Mouse (Mus musculus) cerebellum, adult (tissue): ENCODE results near the gene Fkbpl.

Experiments
- ATAC-seq: cut with Nextera tagmentation; 2 replicates; pipeline ENCODE4 v1.9.2; 2017; ENCODE audit warnings: mild to moderate bottlenecking, moderate library complexity, mixed read lengths; ENCODE audit not compliant: insufficient number of reproducible peaks, low FRiP score, low TSS enrichment

Gene Fkbpl

GRCm38 (mm10) chr17:34626062-34626772 is 18.3 kb upstream of the Fkbpl start:
- ATAC-seq: no peak

GRCm38 (mm10) chr17:34626773-34627092 is 17.8 kb upstream of the Fkbpl start:
- no peak for ATAC-seq

DNA sequence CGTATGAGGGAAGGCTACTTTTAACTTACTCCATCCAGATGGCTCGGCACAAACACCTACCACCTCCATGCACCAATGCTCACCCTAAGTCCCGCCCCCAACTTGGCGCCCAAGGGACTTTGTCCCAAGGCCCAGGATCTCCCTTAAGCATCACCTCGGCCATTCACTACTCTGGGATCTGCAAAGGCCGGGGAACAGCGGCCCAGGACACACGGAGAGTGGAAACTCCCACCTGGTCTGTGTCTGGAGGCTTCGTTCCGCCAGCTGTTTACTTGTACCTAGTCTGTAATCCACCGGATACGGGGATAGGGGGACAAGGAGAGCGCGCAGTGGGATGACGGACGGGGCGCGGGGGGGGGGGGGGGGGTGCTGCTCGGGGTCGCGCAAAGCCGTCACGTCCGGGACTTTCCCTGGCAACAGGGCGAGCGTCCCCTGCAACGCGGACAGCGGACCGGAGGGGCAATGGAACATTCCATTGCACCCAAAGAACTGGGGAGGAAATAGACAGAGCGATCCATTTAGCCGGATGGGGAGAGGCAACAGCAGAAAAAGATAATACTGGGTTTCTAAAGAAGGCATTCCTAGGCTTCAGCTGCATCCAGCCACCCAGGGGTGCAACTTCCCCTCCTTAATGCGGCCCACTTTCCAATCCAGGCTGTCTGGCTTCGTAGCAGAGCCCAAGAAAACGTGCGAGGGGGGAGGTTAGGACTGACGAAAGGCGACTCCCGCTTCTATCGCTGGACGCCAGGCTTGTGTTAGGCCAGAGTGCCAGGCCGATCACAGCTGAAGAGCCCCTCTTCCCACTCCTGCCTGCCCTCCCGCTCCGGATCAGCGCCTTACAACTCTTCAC is 17.2 kb upstream of the Fkbpl start:
- peak; percentile 37 for ATAC-seq

DNA sequence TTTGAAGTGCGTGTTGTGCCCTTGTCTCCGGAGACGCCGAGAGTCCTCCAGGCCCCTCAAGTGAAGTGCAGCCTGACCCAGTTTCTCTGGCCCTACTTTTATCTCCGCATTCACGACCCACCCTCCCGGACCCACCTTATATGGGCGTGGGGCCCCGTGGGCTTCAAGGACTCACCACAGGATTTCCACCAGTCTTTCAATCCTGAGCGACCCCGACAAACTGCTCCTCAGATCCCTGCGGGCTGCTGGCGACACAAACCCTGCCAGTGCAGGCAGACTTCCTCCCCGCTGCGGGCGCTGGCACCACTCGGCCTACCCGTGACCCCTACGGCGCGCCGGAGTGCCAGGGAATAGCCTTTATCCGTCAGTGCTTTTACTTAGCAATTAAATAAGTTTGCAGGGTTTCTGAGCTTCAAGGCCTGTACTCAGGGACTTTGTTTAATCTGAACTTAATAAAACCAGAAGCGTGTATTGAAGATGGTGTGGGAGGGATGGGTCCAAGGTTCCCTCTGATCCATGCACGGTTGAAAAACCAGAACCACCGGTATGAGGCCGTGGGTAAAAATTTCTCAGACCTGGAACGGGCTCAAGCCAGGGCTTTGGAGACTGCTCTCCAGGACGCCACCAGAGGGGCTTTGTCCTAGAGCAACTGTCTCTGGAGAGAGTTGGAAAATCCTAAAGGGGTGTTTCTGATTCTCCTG is 16.5 kb upstream of the Fkbpl start, which contains the start of gene Ppt2:
Gene Ppt2 (minus strand): TSS at position 568 of the 701 bp plus-strand sequence.
- ATAC-seq: no peak; the same call in 1 of the 2 replicates

DNA sequence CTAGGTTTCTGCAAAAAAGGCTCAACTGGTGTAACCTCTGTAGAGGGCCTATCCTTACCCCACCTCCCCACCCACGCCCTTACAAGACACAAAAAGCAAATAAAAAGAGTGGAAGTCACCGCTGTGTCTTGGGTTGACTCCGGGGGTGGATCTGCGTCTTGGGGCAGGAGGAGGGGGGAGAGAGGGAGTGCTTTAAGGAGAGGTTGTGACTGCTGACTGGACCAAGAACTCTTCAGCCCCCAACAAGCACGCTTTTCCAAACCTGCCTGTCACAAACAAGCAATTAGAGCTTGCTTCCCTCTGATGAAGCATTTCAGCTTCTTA is 16.0 kb upstream of the Fkbpl start:
- no peak for ATAC-seq

- ATAC-seq: no peak
Observed at GRCm38 (mm10) chr17:34629221-34629751, 15.3 kb upstream of the Fkbpl start, which contains the start of gene Prrt1. Gene Prrt1 (plus strand): TSS chr17:34629533.

GRCm38 (mm10) chr17:34629796-34630603 is 14.6 kb upstream of the Fkbpl start:
- ATAC-seq: no peak

DNA sequence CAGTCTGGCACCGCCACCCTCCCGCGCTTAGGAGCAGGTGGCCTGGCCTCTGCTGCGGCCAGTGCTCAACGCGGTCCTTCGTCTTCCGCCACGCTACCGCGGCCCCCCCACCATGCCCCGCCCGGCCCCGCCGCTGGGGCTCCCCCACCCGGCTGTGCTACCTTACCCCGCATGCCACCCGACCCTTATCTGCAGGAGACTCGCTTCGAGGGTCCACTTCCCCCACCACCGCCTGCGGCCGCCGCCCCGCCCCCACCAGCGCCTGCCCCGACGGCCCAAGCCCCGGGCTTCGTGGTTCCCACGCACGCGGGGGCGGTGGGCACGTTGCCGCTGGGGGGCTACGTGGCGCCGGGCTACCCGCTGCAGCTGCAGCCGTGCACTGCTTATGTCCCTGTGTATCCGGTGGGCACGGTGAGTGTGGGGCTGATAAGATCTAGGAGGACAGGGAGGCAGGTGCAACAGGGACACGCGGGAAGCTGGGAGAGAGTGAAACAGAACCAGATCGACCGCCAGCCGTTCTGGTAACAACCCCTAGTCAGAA is 13.7 kb upstream of the Fkbpl start:
- ATAC-seq: no peak

DNA sequence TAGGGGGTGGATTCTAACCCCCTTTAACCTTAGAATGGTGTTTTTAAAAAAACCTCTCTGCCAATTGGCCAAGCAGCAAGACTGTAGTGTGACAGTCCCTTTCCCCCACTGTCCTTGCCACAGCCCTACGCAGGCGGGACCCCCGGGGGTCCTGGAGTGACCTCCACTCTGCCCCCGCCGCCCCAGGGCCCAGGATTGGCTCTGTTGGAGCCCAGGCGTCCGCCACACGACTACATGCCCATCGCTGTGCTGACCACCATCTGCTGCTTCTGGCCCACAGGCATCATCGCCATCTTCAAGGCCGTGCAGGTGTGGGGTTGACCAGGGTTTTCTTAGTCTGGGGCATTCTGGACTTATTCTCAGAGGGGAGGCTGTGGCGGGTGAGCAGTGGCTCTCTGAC is 12.9 kb upstream of the Fkbpl start:
- ATAC-seq: no peak

DNA sequence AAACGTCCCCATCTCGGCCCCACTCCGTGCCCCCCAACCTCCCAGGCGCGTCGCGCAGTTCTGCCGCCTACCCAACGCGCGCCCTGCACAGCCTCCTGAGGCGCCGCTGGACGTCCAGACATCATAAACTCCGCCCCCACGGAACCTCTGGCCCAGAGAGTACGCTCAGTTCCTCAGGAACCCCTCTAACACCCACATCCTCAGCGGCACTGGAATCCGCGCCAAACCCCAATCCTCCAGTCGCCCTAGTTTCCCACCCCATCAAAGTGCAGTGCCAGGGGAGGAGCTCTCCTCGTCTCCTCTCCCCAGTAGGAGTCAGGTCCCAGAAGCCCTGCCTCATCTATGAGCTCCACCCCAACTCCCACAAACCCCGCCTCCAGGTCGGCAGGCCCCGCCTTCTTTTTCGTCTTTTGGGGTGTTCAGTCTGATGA is 12.3 kb upstream of the Fkbpl start:
- peak; percentile 60; the same call in 1 of the 2 replicates for ATAC-seq

- no peak for ATAC-seq
Observed at GRCm38 (mm10) chr17:34635671-34636070, 8.9 kb upstream of the Fkbpl start.

GRCm38 (mm10) chr17:34637459-34637858 is 7.1 kb upstream of the Fkbpl start:
- no peak for ATAC-seq

GRCm38 (mm10) chr17:34639461-34640255 is 4.9 kb upstream of the Fkbpl start:
- ATAC-seq: no peak

DNA sequence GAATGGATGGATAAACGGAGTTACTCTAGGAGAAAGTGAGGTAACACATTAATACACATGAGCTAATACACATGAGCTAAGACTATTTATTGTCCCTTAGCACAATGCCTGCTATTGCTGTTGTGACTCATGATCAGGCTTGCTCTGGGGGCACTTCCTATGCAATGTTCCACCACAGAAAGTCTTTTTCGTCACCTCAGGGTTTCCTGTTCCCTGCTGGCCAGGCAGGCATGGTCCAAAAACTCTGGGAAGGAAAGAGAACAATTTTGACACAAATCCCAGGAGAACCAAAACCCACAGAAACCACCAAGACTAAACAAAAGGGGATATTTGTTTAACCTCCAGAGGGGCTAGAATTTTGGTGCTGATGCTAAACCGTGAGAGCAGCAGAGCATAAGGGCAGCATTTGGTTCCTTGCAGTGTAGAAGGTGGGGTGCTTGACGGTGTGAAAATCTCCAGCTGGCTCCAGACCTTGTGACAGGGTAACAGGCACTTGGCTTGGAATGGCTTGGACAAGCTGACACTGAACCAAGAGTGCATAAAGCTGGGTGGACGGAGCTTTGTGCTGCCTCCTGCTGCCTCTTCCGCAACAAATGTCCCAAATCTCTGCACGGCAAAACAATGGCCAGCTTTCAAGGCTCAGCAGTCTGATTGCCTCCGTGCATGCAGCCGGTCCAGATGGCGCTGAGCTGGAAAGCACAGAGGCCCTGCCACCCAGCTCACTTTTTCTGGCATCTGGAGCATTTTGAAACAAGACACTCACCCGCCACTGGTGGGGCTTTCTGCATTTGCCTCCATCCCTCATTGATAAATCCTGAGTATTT is 3.6 kb upstream of the Fkbpl start:
- ATAC-seq: peak; percentile 65

- no peak for ATAC-seq
Observed at GRCm38 (mm10) chr17:34641945-34642344, 2.6 kb upstream of the Fkbpl start.

- no peak for ATAC-seq
Observed at GRCm38 (mm10) chr17:34643379-34643778, 1.2 kb upstream of the Fkbpl start.

DNA sequence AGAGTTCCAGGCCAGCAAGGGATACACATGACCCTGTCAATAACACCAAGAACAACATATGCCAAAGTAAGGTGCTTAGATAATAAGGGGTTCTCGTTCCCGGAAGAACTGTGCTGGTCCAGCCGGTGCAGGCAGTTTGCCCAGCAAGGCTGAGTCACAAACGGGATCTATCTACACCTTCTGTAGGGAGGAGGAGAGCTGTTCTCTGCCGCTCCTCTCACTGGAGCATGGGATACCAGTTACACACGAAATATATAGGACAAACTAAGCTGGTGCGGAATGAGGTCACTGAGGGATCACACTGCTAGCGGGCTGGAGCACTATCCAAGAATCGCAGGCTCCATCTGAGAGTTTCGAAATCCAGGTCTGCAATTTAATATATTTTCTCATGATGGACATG is 620 bp upstream of the Fkbpl start:
- no peak for ATAC-seq

GRCm38 (mm10) chr17:34645256-34645829 is 779 bp downstream of the Fkbpl start:
- ATAC-seq: no peak
